Mouse (Mus musculus) heart, embryonic 10.5 days (tissue): ENCODE results near the gene Rpl7l1. TPM values are rescaled to one million over a fixed set of nuclear protein-coding genes. Genes with fewer than 3 reads are reported as not detected.

Experiments
- DNase-seq: peaks from one replicate; pipeline ENCODE4 v3.0.0-alpha.2; 2017; ENCODE audit warnings: low spot score
- H3K27ac ChIP-seq: fragments of 300-500 bp; sonication (generic); 2 replicates; pipeline ENCODE4 v1.5.1; 2016; ENCODE audit warnings: mild to moderate bottlenecking
- H3K27me3 ChIP-seq: fragments of 300-500 bp; sonication (generic); 2 replicates; pipeline ENCODE4 v1.6.1; 2016; ENCODE audit warnings: mild to moderate bottlenecking; ENCODE audit not compliant: poor library complexity, insufficient read depth, severe bottlenecking
- H3K36me3 ChIP-seq: fragments of 300-500 bp; sonication (generic); 2 replicates; pipeline ENCODE4 v1.6.1; 2016; ENCODE audit warnings: mild to moderate bottlenecking, moderate library complexity
- H3K4me1 ChIP-seq: fragments of 300-500 bp; sonication (generic); 2 replicates; pipeline ENCODE4 v1.6.1; 2016; ENCODE audit warnings: mild to moderate bottlenecking
- H3K4me3 ChIP-seq: fragments of 300-500 bp; sonication (generic); 2 replicates; pipeline ENCODE4 v1.5.1; 2016; ENCODE audit warnings: mild to moderate bottlenecking, moderate library complexity
- H3K9me3 ChIP-seq: fragments of 300-500 bp; sonication (generic); 2 replicates; pipeline ENCODE4 v1.6.1; 2016; ENCODE audit warnings: mild to moderate bottlenecking, moderate library complexity
- WGBS: fragments of 180-500 bp; shearing (Covaris S2); methylation state at CpG from one replicate; pipeline ENCODE4 v1.1.7; 2016; 5-methylcytosine and 5-hydroxymethylcytosine counted together
- polyA plus RNA-seq: library from polyadenylated mRNA; unstranded; fragments of >200 nt; fragmentation: Nextera tagmentation; extraction: Ambion mirVana; gene quantifications from 2 replicates; pipeline ENCODE4 v1.2.1, GENCODE M21; 2016

Rpl7l1 gene
- polyA plus RNA-seq, 1 experiment from 2014 or later = 184 TPM

GRCm38 (mm10) chr17:46749282-46749681 lies 33.2 kb downstream of the Rpl7l1 start:
- Histone ChIP-seq H3K4me3 (no peak overlapping the region), H3K4me1 (peaks cover 14% of the 10 kb centered on the region), H3K36me3 (peaks cover 34% of the 10 kb centered on the region), H3K27ac (no peak overlapping the region), H3K27me3 (no peaks in the 10 kb centered on the region), H3K9me3 (no peaks in the 10 kb centered on the region)
- 84% methylated on average over 5 of the region's 5 CpGs for WGBS
- DNase-seq = no peak

DNA sequence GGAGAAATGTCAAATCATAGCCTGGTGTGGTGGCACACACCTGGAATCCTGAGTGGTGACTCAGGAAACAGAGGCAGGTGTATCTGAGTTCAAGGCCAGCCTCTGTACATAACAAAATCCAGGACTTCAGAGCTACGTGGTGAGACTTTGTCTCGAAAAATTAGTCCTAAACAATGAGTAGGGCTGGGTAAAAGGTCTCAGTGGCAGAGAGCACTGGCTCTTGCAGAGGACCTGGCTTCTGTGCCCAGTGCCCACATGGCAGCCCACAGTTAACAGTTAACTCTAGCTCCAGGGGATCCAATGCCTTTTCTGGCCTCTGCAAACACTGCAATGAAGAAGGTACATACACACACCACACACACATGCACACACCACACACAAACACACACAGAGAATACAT lies 34.7 kb downstream of the Rpl7l1 start:
- peaks cover 49% of the 10 kb centered on the region for H3K36me3 ChIP-seq
- 89% methylated on average over 2 of the region's 2 CpGs for WGBS
- no peaks in the 10 kb centered on the region for H3K9me3 ChIP-seq
- H3K4me1 ChIP-seq = peaks cover 14% of the 10 kb centered on the region
- H3K27me3 ChIP-seq = no peaks in the 10 kb centered on the region
- H3K4me3 ChIP-seq = no peak overlapping the region
- no peak for DNase-seq
- H3K27ac ChIP-seq = no peak overlapping the region

- Histone ChIP-seq H3K9me3 (no peaks in the 10 kb centered on the region), H3K27ac (no peak overlapping the region), H3K27me3 (no peaks in the 10 kb centered on the region), H3K36me3 (peaks cover 53% of the 10 kb centered on the region), H3K4me1 (peaks cover 9% of the 10 kb centered on the region), H3K4me3 (no peak overlapping the region)
- whole genome bisulfite sequencing = 83% methylated on average over 8 of the region's 8 CpGs
- DNase-seq = no peak
These were observed 35.2 kb downstream of the Rpl7l1 start for GRCm38 (mm10) chr17:46747234-46747633.

GRCm38 (mm10) chr17:46745506-46745905 lies 37.0 kb downstream of the Rpl7l1 start:
- H3K36me3 ChIP-seq = peaks cover 63% of the 10 kb centered on the region
- H3K4me3 ChIP-seq = no peak overlapping the region
- H3K27ac ChIP-seq = no peak overlapping the region
- H3K9me3 ChIP-seq = no peaks in the 10 kb centered on the region
- no peak for DNase-seq
- no peaks in the 10 kb centered on the region for H3K27me3 ChIP-seq
- peaks cover 1% of the 10 kb centered on the region; the same call in 1 of the 2 replicates for H3K4me1 ChIP-seq
- WGBS = 87% methylated on average over 2 of the region's 2 CpGs

- Histone ChIP-seq H3K36me3 (peaks cover 72% of the 10 kb centered on the region), H3K9me3 (no peaks in the 10 kb centered on the region), H3K4me3 (no peak overlapping the region), H3K27me3 (no peaks in the 10 kb centered on the region), H3K4me1 (no peaks in the 10 kb centered on the region), H3K27ac (no peak overlapping the region)
- WGBS = 89% methylated on average over 9 of the region's 9 CpGs
- DNase-seq = no peak
These were observed 39.5 kb downstream of the Rpl7l1 start for GRCm38 (mm10) chr17:46742986-46743385.

DNA sequence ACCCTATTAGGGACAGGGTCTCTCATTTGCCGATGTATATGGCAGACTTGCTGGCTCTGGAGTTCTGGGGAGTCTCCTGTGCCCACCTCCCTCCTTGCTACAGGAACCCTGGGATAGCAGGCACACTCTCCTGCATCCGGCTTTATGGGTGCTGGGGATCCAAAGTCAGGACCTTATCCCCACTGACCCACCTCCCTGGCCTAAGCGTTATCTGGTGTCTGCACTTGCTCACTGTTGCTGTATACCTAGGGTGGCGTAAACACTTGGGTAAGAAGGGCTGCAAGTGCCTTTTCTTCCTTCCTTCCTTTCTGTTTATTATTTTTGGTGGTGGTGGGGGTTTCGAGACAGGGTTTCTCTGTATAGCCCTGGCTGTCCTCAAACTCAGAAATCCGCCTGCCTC lies 41.2 kb downstream of the Rpl7l1 start:
- peak; percentile 85 for DNase-seq
- Histone ChIP-seq H3K27ac (no peak overlapping the region), H3K9me3 (no peaks in the 10 kb centered on the region), H3K36me3 (peaks cover 65% of the 10 kb centered on the region), H3K4me3 (no peak overlapping the region), H3K27me3 (no peaks in the 10 kb centered on the region), H3K4me1 (no peaks in the 10 kb centered on the region)
- WGBS = 88% methylated on average over 6 of the region's 6 CpGs

DNA sequence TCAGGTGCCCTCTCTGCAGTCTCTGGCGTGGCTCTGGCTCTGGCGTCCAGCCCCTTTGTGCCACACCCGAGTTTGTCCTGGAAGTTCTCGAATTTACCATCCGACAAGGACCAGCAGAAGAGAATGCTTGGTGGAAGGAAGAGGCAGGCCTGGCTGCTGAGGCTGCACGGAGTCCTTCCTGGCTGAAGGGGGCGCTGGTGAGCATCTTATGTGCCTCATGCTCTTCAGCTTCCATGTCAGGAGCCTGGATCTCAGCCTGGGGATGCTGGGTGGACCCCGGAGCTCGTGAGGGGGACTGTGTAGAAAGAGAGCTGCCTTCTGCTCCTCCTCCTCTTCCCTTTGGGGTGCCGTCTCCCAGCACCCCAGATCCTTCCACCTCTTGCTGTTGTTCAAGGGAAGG lies 46.3 kb downstream of the Rpl7l1 start:
- no peaks in the 10 kb centered on the region for H3K4me1 ChIP-seq
- WGBS = 63% methylated on average over 9 of the region's 10 CpGs
- no peak overlapping the region; the same call in 1 of the 2 replicates for H3K27ac ChIP-seq
- no peaks in the 10 kb centered on the region for H3K9me3 ChIP-seq
- peaks cover 38% of the 10 kb centered on the region for H3K36me3 ChIP-seq
- H3K27me3 ChIP-seq = no peaks in the 10 kb centered on the region
- no peak overlapping the region for H3K4me3 ChIP-seq
- DNase-seq = peak; percentile 73

GRCm38 (mm10) chr17:46735287-46735686 lies 47.2 kb downstream of the Rpl7l1 start:
- Histone ChIP-seq H3K4me1 (no peaks in the 10 kb centered on the region), H3K27ac (no peak overlapping the region), H3K9me3 (no peaks in the 10 kb centered on the region), H3K4me3 (no peak overlapping the region), H3K36me3 (peaks cover 36% of the 10 kb centered on the region), H3K27me3 (peaks cover 1% of the 10 kb centered on the region; the same call in 1 of the 2 replicates)
- WGBS = 88% methylated on average over 7 of the region's 7 CpGs
- no peak for DNase-seq

DNA sequence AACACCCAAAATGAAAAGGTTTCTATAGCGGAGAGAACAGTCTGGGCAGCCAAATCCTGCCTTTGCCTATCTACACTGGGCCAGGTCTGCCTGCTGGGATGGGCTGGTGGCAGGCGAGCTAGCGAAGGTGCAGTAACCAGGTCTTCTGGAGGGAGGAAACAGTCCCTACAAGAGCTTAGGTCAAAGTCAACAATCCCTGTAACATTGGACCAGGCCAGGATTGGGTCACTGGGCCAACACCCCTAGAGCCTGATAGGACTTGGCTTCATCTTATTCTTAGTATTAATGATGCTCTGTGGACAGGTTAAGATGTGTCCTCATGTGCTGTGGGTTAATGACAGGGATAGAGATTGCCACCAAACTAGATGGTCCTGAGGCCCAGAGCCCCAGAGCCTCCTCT lies 48.4 kb downstream of the Rpl7l1 start:
- H3K36me3 ChIP-seq = peaks cover 35% of the 10 kb centered on the region
- no peak for DNase-seq
- peaks cover 14% of the 10 kb centered on the region for H3K27me3 ChIP-seq
- H3K9me3 ChIP-seq = no peaks in the 10 kb centered on the region
- WGBS = 91% methylated on average over 3 of the region's 3 CpGs
- no peak overlapping the region for H3K27ac ChIP-seq
- peaks cover 2% of the 10 kb centered on the region; the same call in 1 of the 2 replicates for H3K4me1 ChIP-seq
- no peak overlapping the region for H3K4me3 ChIP-seq

GRCm38 (mm10) chr17:46728904-46729318 lies 53.6 kb downstream of the Rpl7l1 start, which contains the start of gene Gnmt:
TSS of gene Gnmt (minus strand) at chr17:46729168.
- H3K4me3 ChIP-seq = peak within 1 kb of the TSS; percentile 33
- peaks cover 27% of the 10 kb centered on the region for H3K27me3 ChIP-seq
- H3K36me3 ChIP-seq = peaks cover 14% of the 10 kb centered on the region
- peaks cover 32% of the 10 kb centered on the region for H3K4me1 ChIP-seq
- 17% methylated on average over 24 of the region's 24 CpGs for WGBS
- H3K27ac ChIP-seq = no peak within 1 kb of the TSS
- DNase-seq = no peak
- no peaks in the 10 kb centered on the region for H3K9me3 ChIP-seq

DNA sequence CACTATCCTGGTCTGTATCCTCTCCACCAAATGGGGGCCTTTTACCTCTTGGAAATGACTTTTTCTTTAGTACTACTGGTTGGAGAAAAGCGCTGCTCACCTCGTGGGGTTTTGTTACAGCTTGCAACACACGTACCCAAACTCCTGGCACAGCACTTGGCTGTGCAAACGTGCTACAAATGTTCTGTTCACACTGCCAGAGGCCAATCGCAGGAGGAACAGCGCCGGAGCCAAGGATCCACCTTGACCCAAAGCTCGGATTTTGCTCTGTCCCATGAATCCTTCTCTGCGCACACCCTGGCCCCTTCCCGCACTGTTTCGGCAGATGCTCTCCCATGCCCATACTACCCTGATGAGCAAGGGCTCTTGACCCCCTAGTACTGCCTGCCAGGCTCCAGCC lies 54.0 kb downstream of the Rpl7l1 start:
- H3K27ac ChIP-seq = no peak overlapping the region
- H3K4me1 ChIP-seq = peaks cover 32% of the 10 kb centered on the region
- no peaks in the 10 kb centered on the region for H3K9me3 ChIP-seq
- H3K36me3 ChIP-seq = peaks cover 18% of the 10 kb centered on the region
- no peak for DNase-seq
- H3K27me3 ChIP-seq = peaks cover 27% of the 10 kb centered on the region
- H3K4me3 ChIP-seq = peak overlapping the region; percentile 33; the same call in 1 of the 2 replicates
- 42% methylated on average over 11 of the region's 11 CpGs for WGBS

DNA sequence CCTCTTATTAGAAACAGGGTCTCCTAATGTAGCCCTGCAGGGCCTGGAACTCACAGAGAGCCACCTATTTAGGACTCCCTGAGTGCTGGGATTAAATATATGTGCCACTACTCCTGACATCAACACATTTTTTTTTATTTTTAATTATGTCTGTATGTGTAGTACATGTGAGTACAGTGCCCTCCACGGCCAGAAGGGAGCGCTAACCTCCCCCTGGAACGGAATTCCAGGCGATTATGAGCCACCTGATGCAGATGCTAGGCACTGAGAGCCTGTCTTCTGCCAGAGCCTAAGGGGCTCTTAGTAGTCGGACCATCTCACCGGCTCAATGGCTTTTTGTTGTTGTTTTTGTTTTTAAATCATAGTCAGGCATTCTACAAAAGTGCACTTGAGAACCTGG lies 54.5 kb downstream of the Rpl7l1 start:
- no peak for DNase-seq
- Histone ChIP-seq H3K27ac (no peak overlapping the region), H3K36me3 (peaks cover 23% of the 10 kb centered on the region), H3K4me3 (no peak overlapping the region), H3K27me3 (peaks cover 27% of the 10 kb centered on the region), H3K4me1 (peaks cover 32% of the 10 kb centered on the region), H3K9me3 (no peaks in the 10 kb centered on the region)
- 32% methylated on average over 6 of the region's 6 CpGs for WGBS

DNA sequence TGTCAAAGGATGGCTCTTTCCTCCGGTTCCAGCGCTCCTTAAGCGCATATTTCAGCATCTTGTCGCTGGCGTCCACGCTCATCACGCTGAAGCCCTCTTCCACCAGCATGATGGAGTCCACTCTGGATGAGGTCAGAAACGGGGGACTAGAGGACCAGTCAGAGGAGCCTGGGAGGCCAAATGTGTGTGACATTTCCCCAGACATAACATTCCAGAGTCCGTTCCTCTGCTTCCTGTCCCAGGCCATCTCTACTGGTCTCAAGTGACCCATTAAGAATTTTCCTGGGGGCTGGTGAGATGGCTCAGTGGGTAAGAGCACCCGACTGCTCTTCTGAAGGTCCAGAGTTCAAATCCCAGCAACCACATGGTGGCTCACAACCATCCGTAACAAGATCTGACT lies 55.2 kb downstream of the Rpl7l1 start:
- WGBS = 89% methylated on average over 11 of the region's 11 CpGs
- DNase-seq = no peak

More for the DNA sequence above, 55.2 kb downstream of the Rpl7l1 start:
- Histone ChIP-seq H3K9me3 (no peaks in the 10 kb centered on the region), H3K27me3 (peaks cover 27% of the 10 kb centered on the region), H3K4me3 (no peak overlapping the region), H3K4me1 (peaks cover 32% of the 10 kb centered on the region), H3K27ac (no peak overlapping the region; the same call in 1 of the 2 replicates), H3K36me3 (peaks cover 28% of the 10 kb centered on the region)
